Comparison of ENCODE assay signal across 9 mouse cellular contexts in genomic region chr10:84166568-84166905, GRCm38 (mm10).
A peak's percentile ranks its signal among the peaks of the same experiment; 100 is the strongest.
DNase-seq lines count a peak whose midpoint lies in the region; ATAC-seq lines count a peak whose summit lies in the region.
"Had no signal": no experiment of that assay in that cellular context is flagged by ENCODE, and none has a peak within 500 bp of the region (broad histone marks: within the 10 kb centered on the region; RNA-seq: fewer than 3 reads in every experiment).

No protein-coding gene starts in this region.

- H3K27me3 ChIP-seq in forebrain, embryonic 11.5 days (ENCODE audit: control insufficient read depth, insufficient read depth, low read length) = no peaks in the 10 kb centered on the region
- H3K27me3 ChIP-seq in forebrain, embryonic 12.5 days = no peaks in the 10 kb centered on the region
- no peaks in the 10 kb centered on the region for H3K27me3 ChIP-seq in forebrain, embryonic 14.5 days (replicated peaks; ENCODE audit: control insufficient read depth, insufficient read depth, low read length)

- ATAC-seq in forebrain, embryonic 11.5 days (replicated peaks; ENCODE audit: low FRiP score) = 0 out of 2 replicates have a peak, but pooled peaks have one; percentile 33
- no peak for ATAC-seq in forebrain, embryonic 12.5 days (ENCODE audit: low FRiP score)
- peak; percentile 68 for ATAC-seq in forebrain, embryonic 14.5 days

- no peaks in the 10 kb centered on the region for H3K9me3 ChIP-seq in forebrain, embryonic 11.5 days (ENCODE audit: control insufficient read depth, low read length)
- H3K9me3 ChIP-seq in forebrain, embryonic 12.5 days = no peaks in the 10 kb centered on the region
- H3K9me3 ChIP-seq in forebrain, embryonic 14.5 days (replicated peaks; ENCODE audit: control insufficient read depth, low read length) = no peaks in the 10 kb centered on the region

- no peak for DNase-seq in forebrain, embryonic 11.5 days (ENCODE audit: low spot score)
- peak; percentile 38 for DNase-seq in right cerebral cortex, postnatal 14 days
- DNase-seq in right cerebral cortex, adult 2 months (ENCODE audit: low spot score in 2 of 2) = no peak
- DNase-seq in forebrain, embryonic 14.5 days (ENCODE audit: low spot score) = peak; percentile 77
- peak; percentile 61 for DNase-seq in kidney, postnatal 10 days
- DNase-seq in retina, postnatal 7 days (ENCODE audit: low read depth, low spot score) = peak; percentile 9
- DNase-seq in gastrocnemius, postnatal 25 days = no peak

- H3K4me1 ChIP-seq in forebrain, embryonic 11.5 days (replicated peaks; ENCODE audit: control insufficient read depth, insufficient read depth, low read length) = no peaks in the 10 kb centered on the region
- H3K4me1 ChIP-seq in forebrain, embryonic 12.5 days = no peaks in the 10 kb centered on the region
- H3K4me1 ChIP-seq in forebrain, embryonic 14.5 days (ENCODE audit: control insufficient read depth, insufficient read depth, low read length) = no peaks in the 10 kb centered on the region

- no peak overlapping the region for H3K4me3 ChIP-seq in forebrain, embryonic 11.5 days (ENCODE audit: low read depth, low read length)
- H3K4me3 ChIP-seq in forebrain, embryonic 12.5 days (replicated peaks) = no peak overlapping the region
- H3K4me3 ChIP-seq in forebrain, embryonic 14.5 days (ENCODE audit: low read depth, low read length) = no peak overlapping the region

- no peak overlapping the region for H3K4me2 ChIP-seq in forebrain, embryonic 11.5 days (ENCODE audit: low read depth, low read length, severe bottlenecking)
- no peak overlapping the region for H3K4me2 ChIP-seq in forebrain, embryonic 12.5 days
- H3K4me2 ChIP-seq in forebrain, embryonic 14.5 days (ENCODE audit: low read length) = no peak overlapping the region

- H3K9ac ChIP-seq in forebrain, embryonic 11.5 days (ENCODE audit: low read length) = no peak overlapping the region
- no peak overlapping the region for H3K9ac ChIP-seq in forebrain, embryonic 12.5 days
- H3K9ac ChIP-seq in forebrain, embryonic 14.5 days (ENCODE audit: low read length) = no peak overlapping the region

- no peaks in the 10 kb centered on the region for H3K36me3 ChIP-seq in forebrain, embryonic 11.5 days (ENCODE audit: control insufficient read depth, insufficient read depth, low read length)
- H3K36me3 ChIP-seq in forebrain, embryonic 12.5 days (replicated peaks) = no peaks in the 10 kb centered on the region
- no peaks in the 10 kb centered on the region for H3K36me3 ChIP-seq in forebrain, embryonic 14.5 days (ENCODE audit: control insufficient read depth, insufficient read depth, low read length)

- WGBS in forebrain, embryonic 11.5 days = 61% methylated on average over 3 of the region's 3 CpGs
- 64% methylated on average over 3 of the region's 3 CpGs for WGBS in forebrain, embryonic 12.5 days
- WGBS in forebrain, embryonic 14.5 days = 59% methylated on average over 3 of the region's 3 CpGs

- H3K27ac ChIP-seq in forebrain, embryonic 11.5 days (ENCODE audit: low read depth, low read length) = no peak overlapping the region
- H3K27ac ChIP-seq in forebrain, embryonic 12.5 days = no peak overlapping the region
- H3K27ac ChIP-seq in forebrain, embryonic 14.5 days (ENCODE audit: low read depth, low read length) = no peak overlapping the region
- H3K27ac ChIP-seq: macrophage had no signal

Comparison
In these comparisons a context has a peak if more than half of its experiments do, and no peak if none do; other contexts are left out.
1. DNase-seq: peak in right cerebral cortex, postnatal 14 days (single experiment), forebrain, embryonic 14.5 days (single experiment), kidney, postnatal 10 days (single experiment) and retina, postnatal 7 days (single experiment); none in forebrain, embryonic 11.5 days (single experiment), right cerebral cortex, adult 2 months (0 of 2) and gastrocnemius, postnatal 25 days (single experiment).